10 mouse cellular contexts compared by ENCODE assay signal in the genomic region with DNA sequence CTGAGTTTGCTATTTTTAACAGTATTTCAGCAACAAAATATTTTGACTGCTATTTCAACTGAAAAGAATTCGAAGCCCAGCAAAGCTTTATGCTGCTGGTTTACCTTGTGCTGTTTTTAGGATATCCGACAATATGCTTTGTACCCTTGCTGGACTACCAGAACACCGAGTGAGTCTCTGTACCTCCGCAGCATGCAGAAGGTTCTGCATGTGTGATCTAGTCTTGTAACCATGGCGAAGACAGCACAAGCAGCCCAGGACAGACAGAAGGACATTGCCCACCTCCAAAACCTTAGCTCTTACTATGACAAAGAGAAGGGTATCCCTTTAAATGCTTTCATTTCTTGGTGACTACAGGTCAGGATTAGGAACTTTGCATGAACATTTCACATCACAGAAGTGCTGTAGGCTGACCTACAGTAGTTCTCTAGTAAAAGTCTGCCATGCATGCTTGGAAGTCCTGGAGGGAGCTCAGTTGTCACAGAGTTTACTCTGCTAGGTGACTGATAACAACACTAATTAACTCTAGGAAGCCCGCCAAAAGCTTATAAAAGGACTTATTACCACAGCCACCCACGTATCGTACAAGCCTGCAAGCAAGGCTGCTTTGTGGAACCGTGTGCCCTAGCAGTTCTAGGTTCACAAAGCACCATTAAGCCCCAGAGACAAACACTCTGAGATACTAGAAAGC. TPM values are rescaled to one million over a fixed set of nuclear protein-coding genes. Genes with fewer than 3 reads are reported as not detected.
DNase-seq lines count a peak whose midpoint lies in the region; ATAC-seq lines count a peak whose summit lies in the region.
"Had no signal": no experiment of that assay in that cellular context is flagged by ENCODE, and none has a peak within 500 bp of the region (broad histone marks: within the 10 kb centered on the region; RNA-seq: fewer than 3 reads in every experiment).

No protein-coding gene starts in this region.

- no peaks in the 10 kb centered on the region for H3K36me3 ChIP-seq in heart, embryonic 11.5 days (ENCODE audit: control insufficient read depth, insufficient read depth, low read length)

- DNase-seq in heart, postnatal 4 days = no peak
- DNase-seq in CD4-positive helper T cell, adult 2 months (ENCODE audit: low read depth, low spot score) = peak; percentile 65
- peak; percentile 81 for DNase-seq in fat pad, adult 2 months (ENCODE audit: extremely low read depth, low read depth, low spot score)
- peak; percentile 69 for DNase-seq in large intestine, adult 2 months (ENCODE audit: low read depth, low spot score)
- DNase-seq in right cerebral cortex, postnatal 36 days (ENCODE audit: low spot score in 2 of 2) = no peak
- no peak for DNase-seq in thymus, postnatal 10 days (ENCODE audit: low spot score in 2 of 2)
- DNase-seq in natural killer cell, adult 2 months (ENCODE audit: low spot score in 2 of 2) = no peak
- DNase-seq: cerebellum, adult 11 months; kidney, postnatal 36 days had no signal

- H3K9ac ChIP-seq in heart, embryonic 11.5 days (ENCODE audit: low read depth, low read length) = 0 out of 2 replicates have a peak overlapping the region, but pooled peaks have one; percentile 10

- no peak overlapping the region for H3K4me3 ChIP-seq in heart, embryonic 11.5 days (ENCODE audit: low read depth, low read length)

- H3K27me3 ChIP-seq in heart, embryonic 11.5 days (ENCODE audit: control insufficient read depth, insufficient read depth, low read length) = no peaks in the 10 kb centered on the region

- H3K27ac ChIP-seq in heart, embryonic 11.5 days (ENCODE audit: low read depth, low read length) = 0 out of 2 replicates have a peak overlapping the region, but pooled peaks have one; percentile 12

- peaks cover 29% of the 10 kb centered on the region for H3K4me1 ChIP-seq in heart, embryonic 11.5 days (ENCODE audit: control insufficient read depth, insufficient read depth, low read length)

- ATAC-seq in heart, embryonic 11.5 days (replicated peaks; ENCODE audit: insufficient number of reproducible peaks, low FRiP score, low TSS enrichment) = no peak

- 69% methylated on average over 9 of the region's 9 CpGs for WGBS in heart, embryonic 11.5 days (ENCODE audit: insufficient replicate concordance)
- 35% methylated on average over 9 of the region's 9 CpGs for whole genome bisulfite sequencing in large intestine, adult 2 months

- H3K4me2 ChIP-seq in heart, embryonic 11.5 days = peak overlapping the region; percentile 17

- no peaks in the 10 kb centered on the region for H3K9me3 ChIP-seq in heart, embryonic 11.5 days (replicated peaks; ENCODE audit: control insufficient read depth, low read length)

RNA-seq across cellular contexts. Expression of a gene that starts 1.6 kb away (rescaled TPM):
- 1.5 TPM in 2 replicates for polyA plus RNA-seq in heart, embryonic 11.5 days (2014; fragmentation: Nextera tagmentation; extraction: Ambion mirVana)
- 1 to 10 TPM; 2.8 to 3.3 TPM for total RNA-seq in heart, postnatal 4 days (2021)
- 3.7 and 4.8 TPM in 2 replicates for polyA plus RNA-seq in large intestine, adult 2 months (2012; rRNA removed)

RNA-seq across cellular contexts. Expression of a gene that starts 47.8 kb away (rescaled TPM):
- 0.20 and 0.42 TPM in 2 replicates for polyA plus RNA-seq in heart, embryonic 11.5 days (2014; fragmentation: Nextera tagmentation; extraction: Ambion mirVana)
- total RNA-seq in heart, postnatal 4 days (2021) = not detected
- 11.5 and 12.9 TPM in 2 replicates for polyA plus RNA-seq in large intestine, adult 2 months (2012; rRNA removed)

Comparison
In these comparisons a context has a peak if more than half of its experiments do, and no peak if none do; other contexts are left out.
1. DNase-seq: peak in CD4-positive helper T cell, adult 2 months (single experiment), fat pad, adult 2 months (single experiment) and large intestine, adult 2 months (single experiment); none in heart, postnatal 4 days (single experiment), right cerebral cortex, postnatal 36 days (0 of 2), thymus, postnatal 10 days (0 of 2) and natural killer cell, adult 2 months (0 of 2).